Mouse (Mus musculus): Measurements from ENCODE around the gene Zic5.

DNA sequence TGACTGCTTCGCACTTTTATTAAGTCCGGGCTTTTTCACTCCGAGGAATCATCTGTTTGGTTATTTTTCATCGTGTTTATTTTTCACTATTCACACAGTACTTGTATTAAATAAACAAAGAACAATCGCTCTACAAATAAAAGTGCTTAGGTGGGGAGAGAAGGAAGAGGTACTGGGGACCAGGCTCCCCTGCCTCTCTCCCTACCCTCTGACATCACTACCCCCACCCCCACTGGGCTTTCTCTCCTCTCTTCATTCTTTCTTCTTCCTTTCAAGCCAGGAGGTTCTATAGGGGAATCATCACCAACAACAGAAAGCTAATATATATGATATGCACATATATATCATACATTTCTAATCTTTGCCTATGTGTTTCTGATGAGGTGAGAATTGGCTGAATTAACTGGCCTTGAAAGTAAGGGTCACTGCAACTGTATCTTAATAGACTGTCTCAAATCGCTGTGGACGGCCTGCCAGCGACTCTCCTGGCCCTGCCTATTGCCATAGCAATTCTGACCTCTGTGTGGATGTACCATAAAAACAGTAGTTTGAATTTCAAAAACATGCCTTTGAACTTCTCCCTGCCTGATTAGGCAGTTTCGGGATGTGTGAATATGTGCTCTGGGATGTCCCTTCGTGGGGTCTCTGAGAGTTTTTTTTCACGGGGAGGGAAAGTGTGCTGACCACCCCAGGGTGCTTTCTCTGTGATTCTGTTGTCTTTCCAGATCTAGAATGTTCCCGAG lies 11.3 kb downstream of the Zic5 start:
- TF ChIP-seq CTCF (IDR thresholded peaks at IDR 0.05; ENCODE audit: low read depth) (no peak), EP300 (optimal IDR thresholded peaks at IDR 0.05) (no peak)

Measured in stomach, postnatal 0 days (tissue).